Mouse (Mus musculus): ENCODE measurements at regions not wholly inside any gene's neighbourhood (a gene's known extent, or its start where the extent isn't known, plus 50 kb on each side); places are given as distances from the start of the nearest gene placed in this dataset.

DNA sequence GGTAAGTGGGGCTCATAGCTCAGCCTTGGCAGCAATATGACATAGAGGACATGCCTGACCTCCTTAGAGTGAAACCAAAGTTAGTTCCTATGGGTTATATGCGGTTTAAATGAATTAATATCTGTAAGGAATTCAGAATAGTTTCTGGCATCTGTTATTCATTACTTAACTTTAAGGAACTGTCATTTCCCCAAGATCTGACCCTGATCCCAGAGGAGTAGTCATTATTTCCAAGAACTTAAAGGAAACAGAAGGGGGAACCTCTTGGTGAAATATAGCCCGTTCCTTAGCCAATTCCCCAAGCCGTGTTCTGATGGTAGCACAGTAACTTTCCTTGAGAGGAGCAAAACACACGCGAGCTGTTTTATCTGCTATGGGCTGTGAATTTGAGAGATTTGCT is 85.9 kb upstream of the Atp5g3 start:
- no peak for TF ChIP-seq GATA2 (IDR thresholded peaks at IDR 0.05; ENCODE audit: borderline replicate concordance, low read depth, low read length)
- TF ChIP-seq CTCF (IDR thresholded peaks at IDR 0.05; ENCODE audit: low read depth, low read length) = no peak
